Mouse (Mus musculus) E14TG2a.4 (cell line): Measurements from ENCODE around the gene 1700019D03Rik.

Experiments used
- CTCF ChIP-seq: conservative IDR thresholded peaks from 2 replicates; pipeline ENCODE4 v1.5.1; 2014; ENCODE audit warnings: low read length
- NANOG ChIP-seq: IDR thresholded peaks from 2 replicates; pipeline ENCODE4 v1.6.1; 2014; ENCODE audit warnings: borderline replicate concordance, low read length, mixed read lengths

DNA sequence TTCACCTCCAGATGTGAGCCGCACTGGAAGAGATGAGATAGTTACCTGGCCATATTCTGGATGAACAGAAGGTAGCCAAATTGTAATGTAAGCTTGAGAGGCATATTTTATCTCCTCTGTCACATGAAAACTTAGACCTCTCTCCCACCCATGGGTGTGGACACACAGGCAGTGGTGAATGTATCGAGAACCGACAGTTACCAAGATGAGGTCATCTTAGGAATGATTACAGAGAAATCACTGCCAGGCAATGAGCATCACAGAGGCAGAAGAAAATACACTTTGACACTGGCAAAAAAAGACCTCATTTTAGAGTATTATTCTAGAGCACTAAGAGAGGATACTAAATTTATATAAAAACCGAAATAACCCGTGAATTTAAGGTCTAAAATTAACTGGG is 46.8 kb downstream of the 1700019D03Rik start:
- TF ChIP-seq CTCF: no peak
- TF ChIP-seq NANOG: no peak
